Mouse (Mus musculus) large intestine, adult 2 months (tissue): ENCODE data around the gene Bcr. TPM values are rescaled to one million over a fixed set of nuclear protein-coding genes. Genes with fewer than 3 reads are reported as not detected.

Source experiments
- DNase-seq: peaks from one replicate; pipeline ENCODE4 v3.0.0-alpha.2; 2012; ENCODE audit warnings: low read depth, low spot score
- WGBS: fragments of 180-500 bp; shearing (Covaris S2); methylation state at CpG from one replicate; pipeline ENCODE4 v1.1.7; 2018; 5-methylcytosine and 5-hydroxymethylcytosine counted together
- polyA plus RNA-seq: library from polyadenylated mRNA; depleted of rRNA; stranded (reverse); fragments of >200 nt; gene quantifications from 2 replicates; pipeline ENCODE4 v1.2.3, GENCODE M21; 2012; rRNA removed

Bcr gene
- polyA plus RNA-seq, 1 experiment = 29.2 TPM

DNA sequence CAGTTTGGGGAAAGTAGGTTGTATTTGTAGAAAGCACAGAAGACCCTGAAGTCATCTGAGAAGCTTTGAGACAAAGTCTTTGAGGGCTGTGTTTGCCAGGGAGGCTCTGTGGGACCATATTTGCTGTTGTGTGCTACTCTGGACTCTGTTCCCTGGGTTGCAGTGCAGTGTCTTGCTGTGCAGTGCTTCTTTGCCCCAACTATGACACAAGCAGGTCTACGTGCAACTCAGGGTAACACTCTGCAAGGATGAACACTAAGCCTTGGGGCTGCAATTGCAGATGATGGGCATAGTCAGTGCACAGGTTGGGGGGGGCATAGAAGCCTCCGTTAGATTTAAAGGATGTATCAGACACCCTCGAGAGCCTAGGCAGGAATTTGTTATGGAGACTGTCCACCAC, 160.3 kb downstream of the Bcr start:
- no peak for DNase-seq
- WGBS = 87% methylated on average over 3 of the region's 3 CpGs

DNA sequence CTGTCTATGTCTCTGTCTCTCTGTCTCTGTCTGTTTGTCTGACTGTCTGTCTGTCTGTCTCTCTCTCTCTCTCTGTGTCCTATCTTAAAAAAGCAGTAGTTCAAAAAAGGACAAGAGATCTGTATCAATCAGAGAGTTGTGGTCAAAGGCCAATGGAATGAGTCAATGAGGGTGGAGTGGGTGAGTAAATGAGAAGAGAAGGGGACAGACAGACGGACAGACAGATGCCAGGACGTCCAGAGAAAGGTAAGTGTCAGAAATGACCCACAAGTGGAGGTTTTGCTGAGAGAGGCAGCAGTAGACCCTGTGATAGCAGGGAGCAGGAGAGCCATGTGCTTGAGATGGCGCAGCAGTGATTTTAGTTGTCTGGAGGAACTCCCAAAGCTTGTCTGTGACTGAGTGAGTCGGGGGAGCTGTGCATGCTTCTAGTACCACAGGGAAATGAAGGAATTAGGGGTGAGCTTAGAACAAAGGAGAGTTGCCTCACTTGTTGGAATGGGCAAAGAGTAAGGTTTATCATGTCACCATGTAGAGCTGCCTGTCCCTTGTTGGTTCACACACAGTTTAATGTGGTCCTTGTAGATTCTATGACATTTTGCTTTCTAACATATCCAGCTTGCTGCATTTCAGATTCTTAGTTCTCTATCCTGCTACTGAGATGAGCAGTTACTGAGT, 161.7 kb downstream of the Bcr start:
- WGBS = 42% methylated on average over 4 of the region's 4 CpGs
- no peak for DNase-seq

DNA sequence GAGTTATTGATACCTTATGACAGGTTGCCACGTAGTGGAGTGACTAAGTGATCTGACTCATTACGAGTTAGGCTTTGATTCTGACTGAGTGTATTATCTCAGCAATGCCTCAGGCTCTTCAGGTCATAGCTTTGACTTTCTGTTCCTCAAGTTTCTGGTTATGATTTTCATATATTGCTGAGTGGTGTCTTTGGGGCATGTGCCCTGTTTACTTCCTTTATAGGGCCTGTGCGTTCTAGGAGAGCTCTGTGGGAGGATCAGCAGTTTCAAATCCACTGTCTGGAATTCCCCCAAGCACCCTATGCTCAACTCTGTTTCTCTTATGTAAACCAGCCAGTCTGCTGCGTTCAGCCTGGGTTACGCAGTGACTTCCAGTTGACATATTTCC, 162.2 kb downstream of the Bcr start:
- WGBS = 35% methylated on average over 5 of the region's 5 CpGs
- no peak for DNase-seq

DNA sequence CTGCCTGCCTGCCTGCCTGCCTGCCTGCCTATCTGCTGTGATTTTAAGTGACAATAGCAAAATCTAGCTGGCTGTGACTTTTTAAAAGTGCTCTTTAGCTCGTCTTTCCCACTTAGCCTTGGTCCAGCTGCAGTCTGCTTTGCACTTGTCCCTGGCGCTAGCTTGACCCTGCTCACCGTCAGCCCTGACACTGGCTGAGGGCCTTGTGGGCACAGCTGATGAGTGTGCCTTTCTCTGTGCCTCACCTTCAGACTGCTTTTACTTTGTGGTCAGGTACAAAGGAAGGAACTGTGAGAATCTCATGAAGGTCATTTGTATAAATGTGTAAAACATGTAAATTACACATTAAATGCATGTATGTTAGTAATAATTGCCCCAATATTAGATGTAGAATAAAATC, 163.8 kb downstream of the Bcr start:
- DNase-seq = no peak
- WGBS = 66% methylated on average over 3 of the region's 3 CpGs

DNA sequence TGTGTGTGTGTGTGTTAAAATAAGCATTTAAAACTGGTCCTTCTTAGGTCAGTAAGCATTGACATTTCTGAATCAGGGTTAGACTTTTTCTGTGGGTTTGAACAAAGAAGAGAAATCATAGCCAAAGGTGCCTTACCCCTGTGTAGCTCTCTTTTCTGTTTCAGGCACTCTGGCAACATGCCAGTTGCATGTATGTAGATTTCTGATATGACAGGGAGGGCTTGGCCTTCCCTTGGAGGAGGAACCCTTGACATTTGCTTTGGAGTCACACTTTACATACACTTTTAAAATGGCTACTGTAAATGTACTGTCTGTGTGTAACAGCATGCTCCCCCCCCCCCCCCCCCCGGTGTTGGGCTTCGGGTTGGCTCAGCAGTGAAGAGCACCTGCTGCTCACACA, 164.2 kb downstream of the Bcr start:
- WGBS = 20% methylated on average over 1 of the region's 2 CpGs
- DNase-seq = no peak

DNA sequence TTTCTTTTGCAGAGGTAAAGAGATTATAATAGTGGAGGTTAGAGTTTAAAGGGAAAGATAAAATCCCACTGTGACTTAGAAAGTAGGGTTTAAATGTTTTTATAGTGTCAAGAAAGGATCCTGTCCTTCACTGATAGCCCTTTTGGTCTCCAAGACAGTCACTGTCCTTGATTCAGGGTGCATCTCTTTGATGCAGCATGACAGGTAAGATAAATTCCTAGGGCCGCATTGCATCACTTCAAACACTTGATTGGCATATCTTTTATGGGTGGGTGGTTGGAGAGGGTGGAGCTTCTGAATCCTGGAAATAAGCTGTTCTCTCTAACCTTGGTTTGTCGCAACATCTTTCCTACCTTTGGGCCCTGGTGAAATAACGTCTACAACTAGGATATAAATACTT, 167.0 kb downstream of the Bcr start:
- 89% methylated on average over 3 of the region's 3 CpGs for WGBS
- DNase-seq = no peak

DNA sequence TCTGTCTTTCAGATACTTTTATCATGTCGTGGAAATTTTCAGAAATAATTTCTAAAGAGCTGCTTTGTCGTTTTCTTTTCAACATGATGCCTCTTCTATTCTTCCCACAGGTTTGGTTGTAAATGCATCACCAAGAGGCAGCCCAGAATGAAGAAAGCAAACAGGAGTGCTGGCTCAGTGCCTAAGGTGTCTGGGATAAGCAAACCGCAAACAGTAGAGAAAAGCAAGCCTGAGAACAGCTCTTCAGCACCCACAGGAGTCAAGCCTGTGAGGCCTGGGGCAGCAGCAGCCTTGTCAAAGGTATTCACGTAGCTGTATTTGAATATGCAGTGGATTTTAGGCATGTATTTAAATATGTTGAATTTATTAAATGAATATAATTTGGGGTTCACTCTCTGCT, 170.2 kb downstream of the Bcr start:
- WGBS = 24% methylated on average over 4 of the region's 4 CpGs
- DNase-seq = no peak

DNA sequence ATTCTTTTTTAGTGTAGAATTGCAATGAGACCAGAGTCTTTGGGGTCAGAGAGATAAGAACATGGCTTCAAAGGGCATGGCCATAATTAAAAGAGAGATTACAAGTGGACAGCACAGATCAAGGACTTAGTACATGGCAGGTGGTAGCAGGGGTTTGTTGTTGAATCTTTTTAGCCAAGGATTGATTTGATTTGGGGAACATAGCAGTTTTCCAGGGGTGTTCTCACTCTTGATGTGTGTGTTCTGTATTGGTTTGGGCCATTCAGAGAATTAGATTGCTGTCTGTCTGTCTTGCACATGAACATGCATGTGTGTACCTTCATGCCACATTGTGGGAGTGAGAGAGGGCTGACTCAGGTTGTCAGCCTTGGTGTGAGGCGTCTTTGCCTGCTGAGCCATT, 171.5 kb downstream of the Bcr start:
- 95% methylated on average over 1 of the region's 1 CpGs for WGBS
- DNase-seq = no peak

DNA sequence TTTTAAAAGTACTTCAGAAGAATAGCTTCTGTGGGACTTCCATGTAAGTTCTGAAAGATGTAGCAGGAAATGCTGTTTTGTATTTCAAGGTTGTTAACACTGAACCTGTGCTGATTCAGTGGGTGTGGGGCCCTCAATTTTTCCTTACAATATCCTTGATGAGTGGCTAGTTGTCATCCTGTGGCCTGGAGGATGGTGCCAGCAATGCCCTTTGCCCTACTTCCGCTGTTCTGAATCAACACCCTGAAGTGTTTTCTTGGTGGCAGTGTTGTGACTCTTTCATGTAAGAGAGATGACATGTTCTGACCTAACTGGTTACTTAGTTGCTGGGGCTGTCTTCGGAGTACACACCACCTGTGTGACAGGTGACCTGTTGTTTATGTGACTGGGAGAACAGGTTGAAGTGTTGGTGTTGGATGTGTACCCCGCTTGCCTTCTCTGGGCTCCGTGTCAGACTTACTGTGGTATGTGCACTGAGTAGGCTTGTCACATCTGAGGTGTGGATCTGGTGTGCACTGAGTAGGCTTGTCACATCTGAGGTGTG, 172.3 kb downstream of the Bcr start:
- no peak for DNase-seq
- WGBS = 73% methylated on average over 4 of the region's 4 CpGs

DNA sequence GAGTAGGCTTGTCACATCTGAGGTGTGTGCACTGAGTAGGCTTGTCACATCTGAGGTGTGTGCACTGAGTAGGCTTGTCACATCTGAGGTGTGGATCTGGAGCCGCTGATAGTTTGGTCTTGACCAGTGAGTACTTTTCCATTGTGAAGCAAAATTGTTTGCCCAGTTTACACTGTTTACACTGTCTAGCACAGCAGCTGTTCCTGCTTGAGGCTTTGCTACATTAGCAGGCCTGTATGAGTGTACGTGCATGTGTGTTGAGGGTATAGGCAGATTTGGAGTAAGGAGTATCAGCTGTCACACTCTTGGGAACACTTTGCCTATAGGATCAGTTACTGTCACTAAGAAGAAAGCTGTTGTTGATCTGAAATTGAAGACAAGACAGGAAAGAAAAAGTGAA, 173.1 kb downstream of the Bcr start:
- no peak for DNase-seq
- WGBS = 22% methylated on average over 2 of the region's 2 CpGs

Other genes with a start within 250 kb of the Bcr start
- 1.1 and 1.7 TPM in 2 replicates for gene Gnaz, start 93.4 kb upstream of the Bcr start, polyA plus RNA-seq
- not detected in 2 replicates for gene Rsph14, start 28.0 kb upstream of the Bcr start, polyA plus RNA-seq
- gene Rab36, start 23.5 kb upstream of the Bcr start, polyA plus RNA-seq = 1.6 TPM in 2 replicates
- 26.2 and 40.2 TPM in 2 replicates for gene Specc1l, start 151.5 kb downstream of the Bcr start, polyA plus RNA-seq